Mouse (Mus musculus) lung, postnatal 0 days (tissue): ENCODE data around the gene Cep112.

Source experiments
- CTCF ChIP-seq: IDR thresholded peaks from 2 replicates; pipeline ENCODE4 v1.5.1; 2016; ENCODE audit warnings: antibody characterized with exemption, mild to moderate bottlenecking
- EP300 ChIP-seq: IDR thresholded peaks from 2 replicates; pipeline ENCODE4 v1.6.1; 2016; ENCODE audit warnings: antibody characterized with exemption, mild to moderate bottlenecking, control low read depth

DNA sequence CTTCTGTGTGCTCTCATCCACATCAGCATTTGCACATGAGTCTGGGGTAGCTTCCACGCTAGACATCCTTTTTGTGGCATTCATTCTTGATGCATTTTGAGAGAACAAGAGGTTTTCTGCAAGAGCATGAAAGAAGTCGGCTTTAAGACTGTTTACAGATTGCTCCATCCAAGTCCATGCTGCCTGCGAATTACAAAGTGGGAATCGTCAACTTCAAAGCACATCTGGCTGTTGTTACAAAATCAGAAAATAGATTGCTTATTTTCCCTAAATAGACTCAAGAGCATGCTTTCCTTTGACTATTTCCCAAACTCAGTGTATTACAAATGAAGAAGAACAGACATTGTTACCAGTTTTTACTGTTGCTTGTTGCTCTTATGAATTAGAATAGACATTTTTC is 59.0 kb downstream of the Cep112 start:
- TF ChIP-seq CTCF = no peak
- no peak for TF ChIP-seq EP300
